Mouse (Mus musculus): Measurements from ENCODE around the gene Ptpn6.

The Ptpn6 gene

GRCm38 (mm10) chr6:124755831-124756595, 17.5 kb upstream of the Ptpn6 start, which contains the start of the genes Gm45234 and Atn1:
TSS of gene Gm45234 (minus strand) at chr6:124756021.
TSS of gene Atn1 (minus strand) at chr6:124756524.
- DNase-seq (ENCODE audit: low read depth, low spot score): peak; percentile 62

GRCm38 (mm10) chr6:124755306-124755705, 16.8 kb upstream of the Ptpn6 start:
- no peak for DNase-seq (ENCODE audit: low read depth, low spot score)

DNA sequence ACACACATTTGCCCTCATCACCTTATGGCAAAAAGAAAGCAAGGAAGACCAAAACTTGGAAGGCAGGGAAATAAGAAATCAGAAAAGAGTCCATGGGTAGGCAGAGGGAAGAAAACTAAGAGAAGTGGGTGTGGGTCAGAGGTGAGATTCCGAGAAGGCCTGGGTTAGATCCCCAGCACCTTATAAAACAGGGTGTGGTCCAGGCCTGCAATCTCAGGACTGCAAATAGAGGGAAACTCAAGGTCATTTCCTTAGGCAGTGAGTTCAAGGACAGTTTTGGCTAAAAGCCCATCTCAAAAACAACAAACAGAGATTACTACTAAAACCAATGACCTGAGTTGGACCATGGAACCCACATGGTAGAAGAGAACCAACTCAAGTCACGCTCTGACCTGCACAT, 15.3 kb upstream of the Ptpn6 start:
- DNase-seq (ENCODE audit: low read depth, low spot score): no peak

DNA sequence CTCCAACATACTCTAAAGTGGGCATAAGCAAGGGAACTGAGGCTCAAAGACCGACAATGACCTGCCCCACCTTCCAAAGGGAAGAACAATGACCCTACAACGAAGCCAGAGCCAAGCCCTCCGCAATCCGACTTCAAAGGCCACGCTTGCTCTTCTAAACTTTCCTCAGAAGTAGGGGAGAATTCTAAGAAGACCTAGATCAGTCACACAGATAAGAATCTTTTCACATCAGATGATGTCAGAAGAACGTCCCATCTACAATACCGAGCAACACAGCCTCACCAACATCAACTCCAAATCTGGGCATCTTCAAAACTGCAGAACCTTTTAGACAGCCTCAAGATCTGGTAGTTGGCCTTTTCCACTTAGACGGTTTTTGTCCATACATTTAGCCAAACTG, 11.9 kb upstream of the Ptpn6 start:
- DNase-seq (ENCODE audit: low read depth, low spot score): no peak

- DNase-seq (ENCODE audit: low read depth, low spot score): no peak
These were observed 8.4 kb upstream of the Ptpn6 start for GRCm38 (mm10) chr6:124746654-124747632.

DNA sequence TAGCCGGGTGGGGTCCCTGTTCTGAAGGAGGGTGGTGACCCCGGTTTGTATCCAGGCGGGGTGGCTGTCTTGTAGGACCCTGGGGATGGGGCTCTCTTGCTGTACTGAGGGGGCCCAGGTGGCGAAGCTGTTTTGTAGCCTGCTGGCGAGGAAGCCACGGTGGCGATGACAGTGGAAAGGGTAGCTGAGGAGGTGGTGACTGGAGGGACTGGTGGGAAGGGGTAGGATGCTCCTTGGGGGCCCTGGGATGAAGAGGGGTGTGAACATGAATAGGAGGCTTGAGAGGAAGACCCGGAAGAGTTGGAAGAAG, 7.7 kb upstream of the Ptpn6 start:
- no peak for DNase-seq (ENCODE audit: low read depth, low spot score)

GRCm38 (mm10) chr6:124745490-124746295, 7.2 kb upstream of the Ptpn6 start:
- DNase-seq (ENCODE audit: low read depth, low spot score): peak; percentile 95

DNA sequence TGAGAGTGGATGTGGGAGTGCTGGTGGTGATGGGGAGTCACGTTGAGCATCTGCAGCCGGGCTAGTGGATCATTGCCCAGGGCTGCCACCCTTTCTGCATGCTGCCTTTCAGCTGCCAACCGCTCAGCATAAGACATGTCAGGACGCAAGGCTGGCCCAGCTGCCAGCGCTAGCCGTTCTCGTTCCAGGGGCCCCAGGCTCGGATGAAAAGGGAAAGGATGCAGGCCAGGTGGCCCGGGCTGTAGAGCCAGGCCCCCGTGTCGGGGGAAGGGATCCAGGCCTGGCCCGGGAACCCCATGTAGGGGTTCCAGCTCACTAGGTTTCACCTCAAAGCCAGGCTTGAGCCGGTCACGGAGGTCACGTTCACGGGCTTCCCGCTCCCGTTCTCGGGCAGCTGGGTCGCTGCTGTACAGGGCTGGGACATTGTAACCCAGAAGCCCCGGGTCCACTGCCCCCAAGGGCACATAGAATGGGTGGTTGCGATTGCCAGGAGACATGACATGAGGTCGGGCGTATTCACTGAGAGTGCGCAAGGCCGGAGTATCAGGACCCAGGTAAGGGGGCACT, 6.3 kb upstream of the Ptpn6 start:
- DNase-seq (ENCODE audit: low read depth, low spot score): peak; percentile 44

- DNase-seq (ENCODE audit: low read depth, low spot score): no peak
These were observed 5.1 kb upstream of the Ptpn6 start for GRCm38 (mm10) chr6:124743647-124744046.

- DNase-seq (ENCODE audit: low read depth, low spot score): no peak
These were observed 4.5 kb upstream of the Ptpn6 start for GRCm38 (mm10) chr6:124742839-124743514.

DNA sequence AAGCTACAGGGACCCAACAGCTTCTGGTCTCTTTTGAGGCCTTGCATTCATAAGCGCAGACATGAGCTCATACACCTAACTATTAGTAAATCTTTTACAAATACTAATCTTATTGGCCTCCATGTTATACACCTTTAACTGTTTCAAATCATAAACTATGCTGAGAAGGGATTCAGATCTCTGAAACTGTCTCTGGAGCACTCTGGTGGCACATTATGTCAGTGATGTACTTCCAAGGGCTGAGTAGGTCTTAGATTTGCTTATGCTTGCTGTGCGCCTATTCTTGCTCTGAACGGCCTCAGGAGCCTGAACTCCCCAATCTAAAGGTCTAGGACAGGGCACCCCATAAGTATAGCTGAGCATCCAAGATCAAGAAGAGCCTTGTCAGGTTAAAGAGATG, 3.3 kb upstream of the Ptpn6 start:
- no peak for DNase-seq (ENCODE audit: low read depth, low spot score)

- peak; percentile 90 for DNase-seq (ENCODE audit: low read depth, low spot score)
These were observed 2.6 kb upstream of the Ptpn6 start, which contains the start of gene Grcc10 for GRCm38 (mm10) chr6:124740888-124741761. TSS of gene Grcc10 (minus strand) at chr6:124741374.

- peak; percentile 57 for DNase-seq (ENCODE audit: low read depth, low spot score)
These were observed 1.8 kb upstream of the Ptpn6 start for GRCm38 (mm10) chr6:124740211-124740887.

- DNase-seq (ENCODE audit: low read depth, low spot score): no peak
These were observed 800 bp upstream of the Ptpn6 start for GRCm38 (mm10) chr6:124739231-124739796.

- DNase-seq (ENCODE audit: low read depth, low spot score): no peak
These were observed 1.5 kb downstream of the Ptpn6 start for GRCm38 (mm10) chr6:124737040-124737439.

DNA sequence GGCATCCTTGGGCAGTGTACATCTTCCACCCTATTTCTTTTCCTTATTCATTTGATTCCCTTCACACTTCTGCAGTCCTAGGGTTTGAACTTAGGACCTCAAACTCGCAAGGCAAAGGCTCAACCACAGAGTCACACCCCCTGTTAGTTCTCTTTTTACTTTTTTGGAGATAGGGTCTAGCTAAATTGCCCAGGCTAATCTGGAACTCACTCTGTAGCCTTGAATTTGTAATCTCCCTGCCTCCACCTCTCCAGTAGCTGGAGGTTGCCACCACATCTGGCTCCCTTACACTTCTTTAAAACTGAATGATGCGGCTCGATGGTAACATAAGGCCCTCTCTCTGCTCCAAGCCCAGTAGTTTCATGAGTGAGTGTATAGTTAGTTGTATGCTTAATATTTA, 4.1 kb downstream of the Ptpn6 start:
- DNase-seq (ENCODE audit: low read depth, low spot score): no peak

DNA sequence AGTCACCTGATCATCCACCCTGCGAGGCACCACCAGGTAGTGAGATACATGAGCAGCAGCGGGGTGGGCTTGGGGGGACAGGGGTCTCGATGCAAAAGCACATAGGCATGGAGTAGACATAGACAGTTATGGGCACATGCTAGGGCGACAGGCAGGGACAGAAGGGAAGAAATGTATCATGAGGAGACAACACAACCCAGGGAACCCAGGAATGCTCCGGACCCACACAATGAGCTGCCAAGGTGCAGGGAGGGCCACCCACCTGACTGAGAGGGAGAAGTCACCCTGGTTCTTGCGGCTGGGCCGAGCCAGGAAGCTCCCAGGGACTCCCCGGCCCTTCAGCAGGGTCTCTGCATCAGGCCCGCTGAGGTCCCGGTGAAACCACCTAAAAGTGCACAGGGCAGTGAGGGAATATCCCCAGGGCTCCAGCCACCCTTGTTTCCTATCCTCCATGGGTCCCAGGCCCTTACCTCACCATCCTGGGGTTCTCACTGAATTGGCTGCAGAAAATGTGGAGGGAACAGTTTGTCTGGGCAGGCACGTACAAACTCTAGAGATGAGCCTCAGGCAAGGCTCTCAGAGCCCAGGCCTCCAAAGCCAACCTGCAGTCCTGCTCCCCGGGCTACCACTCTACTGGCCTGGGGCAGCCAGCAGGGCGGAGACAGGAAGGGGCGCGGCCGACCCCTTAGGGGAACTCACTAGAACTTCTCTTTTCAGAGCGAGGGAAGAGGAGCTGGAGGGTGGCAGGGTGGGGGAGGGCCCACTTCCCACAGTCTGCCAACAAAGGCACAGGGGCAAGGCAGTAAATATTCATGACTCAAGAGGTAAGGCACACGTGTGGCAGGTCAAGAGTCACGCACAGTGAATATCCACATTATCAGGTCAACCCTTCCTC, 5.8 kb downstream of the Ptpn6 start:
- no peak for DNase-seq (ENCODE audit: low read depth, low spot score)

- no peak for DNase-seq (ENCODE audit: low read depth, low spot score)
These were observed 7.5 kb downstream of the Ptpn6 start for GRCm38 (mm10) chr6:124731038-124731437.

All from skeletal muscle tissue, adult 2 months (tissue).